Mouse (Mus musculus) C2C12 (cell line): ENCODE measurements around the gene Rbm8a. TPM values are rescaled to one million over a fixed set of nuclear protein-coding genes. Genes with fewer than 3 reads are reported as not detected.
A peak's percentile ranks its signal among the peaks of the same experiment; 100 is the strongest.

Experiments
- H3K27me3 ChIP-seq: one replicate; pipeline ENCODE4 v1.6.1; 2011; ENCODE audit not compliant: control insufficient read depth, insufficient read depth, insufficient read length
- H3K36me3 ChIP-seq: one replicate; pipeline ENCODE4 v1.6.1; 2011; ENCODE audit not compliant: control insufficient read depth, insufficient read depth
- H3K4me3 ChIP-seq: one replicate; pipeline ENCODE4 v1.5.1; 2011; ENCODE audit warnings: mild to moderate bottlenecking, control low read depth; ENCODE audit not compliant: poor library complexity, insufficient read depth, severe bottlenecking
- H3K79me2 ChIP-seq: one replicate; pipeline ENCODE4 v1.6.1; 2011; ENCODE audit not compliant: control insufficient read depth, insufficient read depth
- H3K79me3 ChIP-seq: one replicate; pipeline ENCODE4 v1.6.1; 2011; ENCODE audit warnings: low read depth, control low read depth
- H3ac ChIP-seq: one replicate; pipeline ENCODE3; 2011; ENCODE audit warnings: low read depth; ENCODE audit not compliant: control insufficient read depth, insufficient read length
- CEBPB ChIP-seq: IDR thresholded peaks from one replicate; pipeline ENCODE4 v1.6.1; 2011; ENCODE audit warnings: low read depth, mild to moderate bottlenecking, control low read depth, moderate library complexity
- CTCF ChIP-seq: IDR thresholded peaks from one replicate; pipeline ENCODE4 v1.5.1; 2011; ENCODE audit not compliant: control insufficient read depth, insufficient read depth, insufficient read length
- FOSL1 ChIP-seq: IDR thresholded peaks from one replicate; pipeline ENCODE4 v1.8.0; 2011; ENCODE audit warnings: mild to moderate bottlenecking, low read length; ENCODE audit not compliant: poor library complexity, insufficient read depth, severe bottlenecking
- MAX ChIP-seq: IDR thresholded peaks from one replicate; pipeline ENCODE4 v1.6.1; 2011; ENCODE audit warnings: mild to moderate bottlenecking, control low read depth
- MYOD1 ChIP-seq: IDR thresholded peaks from one replicate; pipeline ENCODE4 v1.6.1; 2011; ENCODE audit warnings: low read depth; ENCODE audit not compliant: control insufficient read depth, insufficient read length
- MYOG ChIP-seq: IDR thresholded peaks from one replicate; pipeline ENCODE4 v1.6.1; 2011; ENCODE audit not compliant: control insufficient read depth, insufficient read length; ENCODE audit errors: extremely low read depth
- USF1 ChIP-seq: IDR thresholded peaks from one replicate; pipeline ENCODE4 v1.6.1; 2011; ENCODE audit warnings: low read depth, mild to moderate bottlenecking, control low read depth, moderate library complexity
- long read RNA-seq, 2 experiments: library from polyadenylated mRNA; unstranded; transcript quantifications; one replicate each; pipeline ENCODE4 v2.0.0; 2019 to 2020
- polyA plus RNA-seq: library from polyadenylated mRNA; unstranded; fragments of >200 nt; fragmentation: generic; extraction: Trizol; gene quantifications from one replicate; pipeline ENCODE4 v1.2.1, GENCODE M21; 2012; ENCODE audit warnings: missing spikeins

The Rbm8a gene
- 80.3 TPM for polyA plus RNA-seq
- long read RNA-seq, experiment 1, transcript Rbm8a-204 (2 exons, 560 nt) = minor isoform, 11 of 175 reads
- long read RNA-seq, experiment 1, transcript Rbm8a-201 (6 exons, 2,608 nt) = minor isoform, 67 of 175 reads
- long read RNA-seq, experiment 1, transcript Rbm8a-202 (6 exons, 2,604 nt) = major isoform, 68 of 175 reads
- long read RNA-seq, experiment 1, partial matches to known transcripts = 15 of 175 reads
- long read RNA-seq, experiment 1, other reads (novel, unspliced or antisense) = 14 of 175 reads
- long read RNA-seq, experiment 2, transcript Rbm8a-201 (6 exons, 2,608 nt) = major isoform, 27 of 66 reads
- long read RNA-seq, experiment 2, transcript Rbm8a-202 (6 exons, 2,604 nt) = minor isoform, 18 of 66 reads
- long read RNA-seq, experiment 2, partial matches to known transcripts = 3 of 66 reads
- long read RNA-seq, experiment 2, other reads (novel, unspliced or antisense) = 17 of 66 reads

DNA sequence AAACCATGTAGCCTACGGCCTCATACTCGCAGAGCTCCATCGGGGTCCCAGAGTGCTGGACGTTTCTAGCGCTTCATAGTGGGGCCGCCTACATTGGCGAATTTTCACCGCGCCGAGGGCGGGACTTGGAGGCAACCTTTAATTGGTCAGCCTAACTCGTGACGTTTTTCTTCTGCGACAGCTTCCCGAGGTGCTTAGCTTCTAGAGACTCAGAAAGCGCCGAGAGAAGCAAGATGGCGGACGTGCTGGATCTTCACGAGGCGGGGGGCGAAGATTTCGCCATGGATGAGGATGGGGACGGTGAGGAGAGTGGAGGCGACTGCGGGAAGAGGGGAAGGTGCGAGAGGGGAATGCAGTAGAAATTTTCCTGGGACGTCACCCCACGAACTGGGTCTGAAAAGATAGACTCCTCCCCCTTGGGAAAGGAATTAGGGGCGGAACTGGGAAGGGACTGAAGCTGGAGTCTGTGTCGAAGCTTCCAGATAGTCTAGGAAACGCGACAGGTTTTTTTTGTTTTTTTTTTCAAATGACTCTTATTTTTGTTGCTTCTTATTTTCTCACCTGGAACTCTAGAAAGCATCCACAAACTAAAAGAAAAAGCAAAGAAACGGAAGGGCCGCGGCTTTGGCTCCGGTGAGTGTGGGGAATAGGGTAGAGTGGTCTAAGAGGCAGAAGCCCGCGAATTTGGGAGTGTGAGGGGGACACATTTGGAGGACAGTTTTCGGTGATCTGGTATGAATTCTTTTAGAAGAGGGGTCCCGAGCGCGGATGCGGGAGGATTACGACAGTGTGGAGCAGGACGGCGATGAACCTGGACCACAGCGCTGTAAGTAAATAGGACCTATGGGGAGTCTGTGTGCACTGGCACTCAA lies at the start of gene Rbm8a:
Gene Rbm8a (plus strand): TSS at position 205 of the 872 bp plus-strand sequence.
- Histone ChIP-seq H3K27me3 (no peaks in the 10 kb centered on the region), H3ac (peak within 1 kb of the TSS; percentile 85), H3K79me3 (peaks cover 29% of the 10 kb centered on the region), H3K4me3 (peak within 1 kb of the TSS; percentile 78), H3K36me3 (peaks cover 34% of the 10 kb centered on the region), H3K79me2 (peaks cover 50% of the 10 kb centered on the region)
- TF ChIP-seq FOSL1 (no peak), MAX (peak; percentile 73)

DNA sequence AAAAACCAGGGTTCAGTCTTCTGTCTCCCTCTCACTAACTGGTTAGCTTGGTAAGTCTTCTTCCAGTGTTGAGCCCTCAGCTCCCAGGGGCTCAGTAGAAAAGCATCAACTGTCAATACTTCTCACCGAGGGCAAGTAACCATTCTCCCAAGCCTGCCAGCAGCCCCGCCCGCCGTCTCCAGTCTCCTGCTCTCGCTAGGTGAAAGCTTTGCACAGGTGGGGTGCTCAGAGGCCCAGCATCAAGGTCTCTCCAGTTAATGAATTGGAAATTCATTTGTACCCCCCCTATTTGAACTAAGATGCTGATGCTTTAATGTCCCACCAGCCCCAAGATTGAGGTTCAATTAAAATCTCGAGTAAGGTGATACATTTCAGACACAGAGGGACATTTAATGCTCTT lies 48.6 kb upstream of the Rbm8a start:
- TF ChIP-seq MYOD1 (no peak), CEBPB (no peak), MAX (no peak), USF1 (no peak), CTCF (no peak), MYOG (no peak), FOSL1 (no peak)
- no peaks in the 10 kb centered on the region for H3K79me2 ChIP-seq
- no peak overlapping the region for H3K4me3 ChIP-seq
- no peaks in the 10 kb centered on the region for H3K79me3 ChIP-seq
- H3K36me3 ChIP-seq = no peaks in the 10 kb centered on the region
- no peak overlapping the region for H3ac ChIP-seq
- no peaks in the 10 kb centered on the region for H3K27me3 ChIP-seq

DNA sequence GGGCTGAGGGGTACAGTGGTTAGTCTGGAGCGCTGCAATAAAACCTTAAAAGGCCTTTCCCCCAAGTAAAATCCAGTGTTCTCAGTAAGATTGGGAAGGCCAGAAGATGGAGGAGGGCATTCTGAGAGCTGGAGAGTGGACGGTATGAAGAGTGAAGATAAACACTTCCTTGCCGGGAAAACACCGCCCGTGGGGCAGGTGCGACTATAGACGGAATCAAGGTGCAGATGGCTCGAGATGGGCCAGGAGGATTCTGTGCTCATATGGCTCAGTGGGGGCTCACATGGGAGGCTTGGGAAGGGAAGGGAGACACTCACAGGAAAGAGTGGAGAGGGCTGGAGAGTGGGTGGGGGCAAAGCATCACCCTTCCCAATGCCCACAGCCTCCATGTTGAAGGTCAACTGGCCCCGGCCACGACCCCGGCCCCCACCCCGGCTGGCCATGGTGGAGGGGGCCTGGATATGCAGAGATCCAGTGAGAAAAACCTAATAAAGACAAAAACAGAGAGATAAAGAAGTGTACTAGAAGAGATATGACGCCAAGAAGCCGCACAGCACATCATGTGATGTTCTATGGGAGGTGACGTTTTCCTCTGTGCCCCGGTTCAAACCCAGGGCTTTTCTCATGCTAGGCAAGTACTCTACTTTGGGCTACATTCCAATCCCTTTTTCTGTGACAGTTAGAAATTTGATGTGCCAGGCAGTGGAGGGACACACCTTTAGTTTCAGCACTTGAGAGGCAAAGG lies 47.8 kb upstream of the Rbm8a start:
- H3K27me3 ChIP-seq = no peaks in the 10 kb centered on the region

DNA sequence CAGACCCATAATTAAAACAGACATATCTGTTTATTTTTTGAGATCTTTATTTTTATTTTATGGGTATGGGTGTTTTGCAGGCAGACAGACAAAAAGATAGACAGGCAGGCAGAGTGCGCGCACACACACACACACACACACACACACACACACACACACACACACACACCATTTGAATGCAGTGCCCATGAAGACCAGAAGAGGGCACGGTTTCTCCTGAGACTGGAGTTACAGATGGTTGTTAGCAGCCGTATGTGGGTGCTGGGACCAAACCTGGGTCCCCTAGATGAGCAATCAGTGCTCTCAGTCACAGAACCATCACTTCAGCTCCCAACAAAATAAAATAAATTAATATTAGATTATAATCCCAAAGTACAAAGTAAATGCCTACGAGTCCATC lies 46.3 kb upstream of the Rbm8a start:
- no peak overlapping the region for H3ac ChIP-seq
- H3K27me3 ChIP-seq = no peaks in the 10 kb centered on the region
- no peak for TF ChIP-seq CTCF
- no peak for TF ChIP-seq FOSL1
- no peak for TF ChIP-seq MYOD1

More for the DNA sequence above, 47.8 kb upstream of the Rbm8a start:
- Histone ChIP-seq H3K79me2 (no peaks in the 10 kb centered on the region), H3ac (no peak overlapping the region), H3K79me3 (no peaks in the 10 kb centered on the region), H3K4me3 (no peak overlapping the region), H3K36me3 (no peaks in the 10 kb centered on the region)
- TF ChIP-seq MAX (no peak), MYOD1 (no peak), USF1 (no peak), FOSL1 (no peak), CEBPB (no peak), MYOG (no peak), CTCF (no peak)

DNA sequence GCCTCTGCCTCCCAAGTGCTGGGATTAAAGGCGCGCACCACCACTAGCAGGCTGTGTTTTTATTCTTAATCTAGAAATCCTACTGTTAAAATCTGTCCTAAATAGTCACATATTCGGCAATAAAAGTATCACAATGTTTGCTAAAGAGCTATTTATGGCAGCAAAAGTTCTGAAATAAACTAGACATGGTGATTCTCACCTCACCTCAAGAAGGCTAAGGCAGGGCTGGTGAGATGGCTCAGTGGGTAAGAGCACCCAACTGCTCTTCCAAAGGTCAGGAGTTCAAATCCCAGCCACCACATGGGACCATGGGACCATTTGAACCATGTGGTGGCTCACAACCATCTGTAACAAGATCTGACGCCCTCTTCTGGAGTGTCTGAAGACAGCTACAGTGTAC lies 39.1 kb upstream of the Rbm8a start:
- H3K79me2 ChIP-seq = no peaks in the 10 kb centered on the region
- no peak overlapping the region for H3ac ChIP-seq
- no peaks in the 10 kb centered on the region for H3K27me3 ChIP-seq
- H3K79me3 ChIP-seq = no peaks in the 10 kb centered on the region
- H3K36me3 ChIP-seq = no peaks in the 10 kb centered on the region
- no peak for TF ChIP-seq FOSL1
- H3K4me3 ChIP-seq = no peak overlapping the region

More for the DNA sequence above, 46.3 kb upstream of the Rbm8a start:
- Histone ChIP-seq H3K79me2 (no peaks in the 10 kb centered on the region), H3K36me3 (no peaks in the 10 kb centered on the region), H3K4me3 (no peak overlapping the region), H3K79me3 (no peaks in the 10 kb centered on the region)
